Mouse (Mus musculus): ENCODE data around the gene Gm3285.

GRCm38 (mm10) chr10:77902894-77903715 lies 41.3 kb downstream of the Gm3285 start:
- TF ChIP-seq POLR2A (IDR thresholded peaks at IDR 0.05; ENCODE audit: borderline replicate concordance, extremely low read depth, insufficient read depth, insufficient read length, poor library complexity, severe bottlenecking) (no peak), CTCF (IDR thresholded peaks at IDR 0.05; ENCODE audit: borderline replicate concordance, extremely low read depth, insufficient read depth, insufficient read length) (no peak)

All from brain, embryonic 14.5 days (tissue).